ENCODE assay signal across 35 mouse cellular contexts in the genomic region with DNA sequence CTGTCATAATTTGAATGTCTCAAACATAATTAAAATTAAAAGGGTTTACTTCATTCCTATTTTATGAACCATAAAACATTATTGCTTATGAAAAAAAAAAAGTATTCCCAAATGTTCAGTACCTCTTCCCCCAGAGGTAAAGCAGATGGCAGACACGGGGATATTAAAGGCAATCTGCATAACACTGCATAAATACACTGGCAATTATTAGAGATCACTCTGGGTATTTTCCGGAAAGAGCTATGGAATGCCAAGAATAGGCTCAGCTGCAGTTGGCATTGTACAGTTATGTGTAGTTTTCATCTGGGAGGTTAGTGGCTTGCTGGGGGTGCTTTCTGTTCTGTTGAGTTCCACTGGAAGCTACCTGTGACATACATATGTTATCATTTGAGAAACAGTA.
"Had no signal": no experiment of that assay in that cellular context is flagged by ENCODE, and none has a peak within 500 bp of the region (broad histone marks: within the 10 kb centered on the region; RNA-seq: fewer than 3 reads in every experiment).

No protein-coding gene starts in this region.

- H3K4me1 ChIP-seq: heart, embryonic 10.5 days; heart, embryonic 12.5 days; heart, embryonic 15.5 days; hindbrain, embryonic 10.5 days; hindbrain, embryonic 12.5 days; hindbrain, embryonic 13.5 days; hindbrain, embryonic 15.5 days; intestine, embryonic 15.5 days; kidney, embryonic 15.5 days had no signal

- H3K9ac ChIP-seq: heart, embryonic 12.5 days; heart, embryonic 13.5 days; heart, embryonic 15.5 days; hindbrain, embryonic 12.5 days; hindbrain, embryonic 13.5 days; hindbrain, embryonic 14.5 days; hindbrain, embryonic 15.5 days; intestine, embryonic 15.5 days; kidney, embryonic 15.5 days had no signal

- DNase-seq: heart, postnatal 10 days; heart, postnatal 14 days; heart, postnatal 36 days; heart, postnatal 4 days; kidney, adult 11 months; kidney, adult 18-20 months; kidney, adult 2 months; kidney, adult 8-10 months; kidney, adult 9 months; kidney, postnatal 10 days; kidney, postnatal 14 days; kidney, postnatal 25 days; kidney, postnatal 36 days; kidney, postnatal 4 days; layer of hippocampus, adult 9-11 months; layer of hippocampus, postnatal 36 days had no signal

- H3K4me2 ChIP-seq: heart, embryonic 11.5 days; heart, embryonic 12.5 days; heart, embryonic 13.5 days; heart, embryonic 15.5 days; hindbrain, embryonic 12.5 days; hindbrain, embryonic 13.5 days; hindbrain, embryonic 14.5 days; hindbrain, embryonic 15.5 days; intestine, embryonic 15.5 days; kidney, embryonic 15.5 days had no signal

- H3K36me3 ChIP-seq: heart, embryonic 10.5 days; heart, embryonic 12.5 days; heart, embryonic 13.5 days; heart, embryonic 15.5 days; hindbrain, embryonic 10.5 days; hindbrain, embryonic 12.5 days; hindbrain, embryonic 13.5 days; hindbrain, embryonic 15.5 days; intestine, embryonic 15.5 days; kidney, embryonic 15.5 days had no signal

- ATAC-seq: hindbrain, embryonic 16.5 days; hindbrain, postnatal 0 days; inflammation-experienced regulatory T-cells, adult 6 months; intestine, embryonic 15.5 days; intestine, embryonic 16.5 days; intestine, postnatal 0 days had no signal

- H3K27me3 ChIP-seq: heart, embryonic 12.5 days; heart, embryonic 13.5 days; heart, embryonic 15.5 days; hindbrain, embryonic 12.5 days; hindbrain, embryonic 13.5 days; hindbrain, embryonic 15.5 days; intestine, embryonic 15.5 days; kidney, embryonic 15.5 days had no signal

- H3K27ac ChIP-seq: heart, embryonic 10.5 days; heart, embryonic 13.5 days; heart, embryonic 15.5 days; hindbrain, embryonic 10.5 days; hindbrain, embryonic 12.5 days; hindbrain, embryonic 13.5 days; hindbrain, embryonic 14.5 days; hindbrain, embryonic 15.5 days; hindbrain, postnatal 0 days; intestine, embryonic 15.5 days; kidney, embryonic 15.5 days; kidney, postnatal 0 days; layer of hippocampus, adult 2 months had no signal

- H3K9me3 ChIP-seq: heart, embryonic 10.5 days; heart, embryonic 12.5 days; heart, embryonic 13.5 days; heart, embryonic 15.5 days; hindbrain, embryonic 10.5 days; hindbrain, embryonic 12.5 days; hindbrain, embryonic 13.5 days; hindbrain, embryonic 15.5 days; intestine, embryonic 15.5 days; kidney, embryonic 15.5 days had no signal

- H3K4me3 ChIP-seq: heart, embryonic 10.5 days; heart, embryonic 12.5 days; heart, embryonic 13.5 days; heart, embryonic 15.5 days; hindbrain, embryonic 10.5 days; hindbrain, embryonic 12.5 days; hindbrain, embryonic 13.5 days; hindbrain, embryonic 15.5 days; intestine, embryonic 15.5 days; kidney, embryonic 15.5 days; layer of hippocampus, adult 2 months had no signal
